ENCODE assay signal across 10 mouse cellular contexts in the genomic region with DNA sequence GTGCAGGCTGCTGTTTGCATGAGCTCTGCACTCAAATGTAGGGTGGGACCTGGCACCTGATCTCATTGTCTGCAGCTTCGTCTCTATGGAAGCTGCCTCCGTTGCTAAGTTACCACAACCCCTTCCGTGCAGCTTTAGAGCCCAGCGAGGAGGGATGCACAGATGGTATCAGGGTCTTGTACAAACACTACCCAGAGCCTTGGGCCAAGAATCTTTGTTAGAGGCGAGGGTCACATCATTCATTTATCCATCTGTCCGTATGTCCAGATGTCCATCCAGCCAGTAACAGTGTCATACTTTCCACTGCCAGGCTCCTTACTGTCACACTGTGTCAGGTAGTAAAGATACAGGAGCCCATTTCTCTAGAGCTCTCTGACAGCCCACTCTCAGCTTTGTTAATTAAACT.
DNase-seq lines count a peak whose midpoint lies in the region; ATAC-seq lines count a peak whose summit lies in the region.
"Had no signal": no experiment of that assay in that cellular context is flagged by ENCODE, and none has a peak within 500 bp of the region (broad histone marks: within the 10 kb centered on the region; RNA-seq: fewer than 3 reads in every experiment).

No protein-coding gene starts in this region.

- no peak overlapping the region for H3K4me2 ChIP-seq in liver, embryonic 12.5 days

- H3K9ac ChIP-seq in liver, embryonic 12.5 days: no peak overlapping the region
- H3K9ac ChIP-seq: liver, embryonic 14.5 days had no signal

- no peaks in the 10 kb centered on the region for H3K36me3 ChIP-seq in forebrain, embryonic 10.5 days (replicated peaks)
- H3K36me3 ChIP-seq in hindbrain, embryonic 10.5 days: no peaks in the 10 kb centered on the region
- no peaks in the 10 kb centered on the region for H3K36me3 ChIP-seq in liver, embryonic 12.5 days

- H3K27me3 ChIP-seq in forebrain, embryonic 10.5 days (ENCODE audit: poor library complexity, severe bottlenecking): peaks cover 100% of the 10 kb centered on the region
- H3K27me3 ChIP-seq in hindbrain, embryonic 10.5 days (ENCODE audit: insufficient read depth, poor library complexity, severe bottlenecking): peaks cover 59% of the 10 kb centered on the region
- H3K27me3 ChIP-seq in liver, embryonic 12.5 days (replicated peaks): no peaks in the 10 kb centered on the region

- no peak for ATAC-seq in liver, embryonic 12.5 days

- no peak for DNase-seq in forebrain, embryonic 10.5 days (ENCODE audit: extremely low spot score, low spot score)
- DNase-seq in hindbrain, embryonic 10.5 days (ENCODE audit: low spot score): peak; percentile 52
- peak; percentile 27 to 49 for DNase-seq in left cerebral cortex, adult 9 months (ENCODE audit: low spot score in 2 of 2)
- peak; percentile 76 for DNase-seq in retina, embryonic 14.5 days (ENCODE audit: low spot score)
- DNase-seq in lung, postnatal 36 days: no peak
- no peak for DNase-seq in thymus, postnatal 36 days
- no peak for DNase-seq in lung, adult 18-20 months
- DNase-seq: cerebellum, adult 9-11 months had no signal

- H3K27ac ChIP-seq in forebrain, embryonic 10.5 days: 0 out of 2 replicates have a peak overlapping the region, but pooled peaks have one; percentile 11
- peak overlapping the region; percentile 71 for H3K27ac ChIP-seq in hindbrain, embryonic 10.5 days
- H3K27ac ChIP-seq in liver, embryonic 12.5 days: no peak overlapping the region
- H3K27ac ChIP-seq: liver, embryonic 14.5 days had no signal

- H3K4me1 ChIP-seq in forebrain, embryonic 10.5 days: peaks cover 30% of the 10 kb centered on the region
- peaks cover 29% of the 10 kb centered on the region for H3K4me1 ChIP-seq in hindbrain, embryonic 10.5 days (replicated peaks)
- H3K4me1 ChIP-seq in liver, embryonic 12.5 days: no peaks in the 10 kb centered on the region

- H3K9me3 ChIP-seq in forebrain, embryonic 10.5 days: no peaks in the 10 kb centered on the region
- no peaks in the 10 kb centered on the region for H3K9me3 ChIP-seq in hindbrain, embryonic 10.5 days
- no peaks in the 10 kb centered on the region for H3K9me3 ChIP-seq in liver, embryonic 12.5 days (replicated peaks)

- WGBS in forebrain, embryonic 10.5 days: 32% methylated on average over 6 of the region's 6 CpGs
- WGBS in hindbrain, embryonic 10.5 days: 21% methylated on average over 6 of the region's 6 CpGs
- WGBS in liver, embryonic 12.5 days (ENCODE audit: insufficient replicate concordance): 48% methylated on average over 6 of the region's 6 CpGs

- no peak overlapping the region for H3K4me3 ChIP-seq in forebrain, embryonic 10.5 days
- no peak overlapping the region for H3K4me3 ChIP-seq in hindbrain, embryonic 10.5 days
- H3K4me3 ChIP-seq in liver, embryonic 12.5 days: no peak overlapping the region

Comparison
In these comparisons a context has a peak if more than half of its experiments do, and no peak if none do; other contexts are left out.
1. DNase-seq: peak in hindbrain, embryonic 10.5 days (single experiment), left cerebral cortex, adult 9 months (2 of 2) and retina, embryonic 14.5 days (single experiment); none in forebrain, embryonic 10.5 days (single experiment), lung, postnatal 36 days (single experiment), thymus, postnatal 36 days (0 of 2) and lung, adult 18-20 months (0 of 2).